Mouse (Mus musculus) kidney, adult 2 months (tissue): Measurements from ENCODE around the gene Ccdc114.

Source experiments
- CTCF ChIP-seq: fragments of 200-500 bp; conservative IDR thresholded peaks from 2 replicates; pipeline ENCODE4 v1.5.1; 2011; ENCODE audit warnings: low read depth, mild to moderate bottlenecking, control low read depth, low read length, moderate library complexity, mixed read lengths; ENCODE audit not compliant: insufficient read depth, insufficient read length
- POLR2A ChIP-seq: fragments of 200-500 bp; IDR thresholded peaks from one replicate; pipeline ENCODE4 v1.6.1; 2011; ENCODE audit warnings: low read depth, low read length, control low read depth

- TF ChIP-seq CTCF (no peak), POLR2A (no peak)
These were observed 32.7 kb downstream of the Ccdc114 start for GRCm38 (mm10) chr7:45956611-45957010.
